Mouse (Mus musculus): ENCODE measurements around the gene Nhlrc2. TPM values are rescaled to one million over a fixed set of nuclear protein-coding genes. Genes with fewer than 3 reads are reported as not detected.

Gene Nhlrc2
- polyA plus RNA-seq, 1 experiment from 2014 or later = 15.0 TPM

DNA sequence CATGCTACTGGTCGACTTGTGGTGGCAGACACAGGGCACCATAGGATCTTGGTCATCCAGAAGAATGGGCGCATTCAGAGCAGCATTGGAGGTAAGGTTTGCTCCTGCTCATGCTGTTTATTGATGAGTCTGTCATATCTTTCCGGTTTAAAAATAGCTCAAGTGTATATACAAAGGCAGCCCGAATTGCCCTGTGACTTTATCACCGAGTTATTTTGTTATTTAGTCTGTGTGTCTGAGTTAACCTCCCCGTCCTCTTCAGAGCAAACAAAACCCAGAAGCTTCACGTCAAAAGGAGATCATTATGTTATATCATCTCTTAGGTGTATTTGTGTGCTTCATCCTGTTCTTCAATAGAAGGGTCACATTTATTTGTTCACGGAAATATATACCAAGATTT, 22.7 kb downstream of the Nhlrc2 start:
- H3K4me2 ChIP-seq (replicated peaks) = no peak overlapping the region
- H3K4me3 ChIP-seq = no peak overlapping the region
- H3K36me3 ChIP-seq = 0 out of 2 replicates have a peak, but pooled peaks cover 7% of the 10 kb centered on the region
- no peaks in the 10 kb centered on the region for H3K27me3 ChIP-seq
- ATAC-seq (ENCODE audit: low FRiP score) = no peak
- 97% methylated on average over 8 of the region's 8 CpGs for WGBS
- no peak overlapping the region for H3K27ac ChIP-seq
- no peak overlapping the region for H3K9ac ChIP-seq
- no peaks in the 10 kb centered on the region for H3K9me3 ChIP-seq (replicated peaks)
- peaks cover 3% of the 10 kb centered on the region; the same call in 1 of the 2 replicates for H3K4me1 ChIP-seq

DNA sequence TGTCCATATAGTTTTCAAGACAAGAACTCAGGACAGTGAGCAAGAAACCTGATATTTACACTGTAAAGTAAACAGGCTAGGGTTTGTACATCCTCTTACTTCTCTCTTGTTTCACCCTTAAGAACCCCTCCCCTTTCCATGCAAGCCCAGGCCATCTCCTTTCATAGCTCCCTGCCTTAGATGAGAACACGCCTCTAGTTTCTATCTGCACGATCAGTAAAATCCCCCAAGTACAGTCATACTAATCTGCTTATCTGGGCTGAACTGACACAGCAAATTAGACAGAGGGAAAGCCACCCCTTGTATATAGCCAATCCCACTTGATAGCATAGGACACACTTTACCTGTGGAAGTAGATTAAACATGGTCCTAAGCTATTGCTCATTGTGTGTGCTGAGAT, 23.2 kb downstream of the Nhlrc2 start:
- Histone ChIP-seq H3K36me3 (peaks cover 11% of the 10 kb centered on the region; the same call in 1 of the 2 replicates), H3K4me3 (no peak overlapping the region), H3K27me3 (no peaks in the 10 kb centered on the region), H3K4me1 (peaks cover 3% of the 10 kb centered on the region; the same call in 1 of the 2 replicates), H3K9me3 (replicated peaks) (no peaks in the 10 kb centered on the region), H3K9ac (no peak overlapping the region), H3K27ac (no peak overlapping the region), H3K4me2 (replicated peaks) (no peak overlapping the region)
- 85% methylated on average over 2 of the region's 2 CpGs for WGBS
- ATAC-seq (ENCODE audit: low FRiP score) = no peak

DNA sequence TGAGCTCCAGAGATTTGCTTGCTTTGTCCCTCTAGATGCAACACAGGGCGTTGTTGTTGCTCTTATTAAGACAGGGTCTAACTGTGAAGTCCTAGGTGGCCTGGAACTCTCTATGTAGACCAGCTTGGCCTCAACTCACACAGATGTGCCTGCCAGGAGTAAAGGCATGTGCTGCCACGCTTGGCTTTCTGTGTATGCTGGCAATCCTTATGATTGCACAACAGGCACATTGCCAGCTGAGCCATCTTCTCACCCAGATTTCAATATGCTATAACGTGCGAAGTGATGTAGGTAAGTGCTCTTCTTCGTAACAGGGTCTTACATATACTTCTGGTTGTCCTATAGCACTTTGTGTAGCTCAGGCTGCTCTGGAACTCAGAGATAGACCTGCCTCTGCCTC, 23.9 kb downstream of the Nhlrc2 start:
- no peak overlapping the region for H3K9ac ChIP-seq
- peaks cover under 1% of the 10 kb centered on the region; the same call in 1 of the 2 replicates for H3K4me1 ChIP-seq
- H3K9me3 ChIP-seq (replicated peaks) = no peaks in the 10 kb centered on the region
- no peaks in the 10 kb centered on the region for H3K27me3 ChIP-seq
- WGBS = 96% methylated on average over 5 of the region's 5 CpGs
- no peak overlapping the region for H3K4me3 ChIP-seq
- ATAC-seq (ENCODE audit: low FRiP score) = no peak
- no peak overlapping the region for H3K27ac ChIP-seq
- peaks cover 11% of the 10 kb centered on the region; the same call in 1 of the 2 replicates for H3K36me3 ChIP-seq
- no peak overlapping the region for H3K4me2 ChIP-seq (replicated peaks)

DNA sequence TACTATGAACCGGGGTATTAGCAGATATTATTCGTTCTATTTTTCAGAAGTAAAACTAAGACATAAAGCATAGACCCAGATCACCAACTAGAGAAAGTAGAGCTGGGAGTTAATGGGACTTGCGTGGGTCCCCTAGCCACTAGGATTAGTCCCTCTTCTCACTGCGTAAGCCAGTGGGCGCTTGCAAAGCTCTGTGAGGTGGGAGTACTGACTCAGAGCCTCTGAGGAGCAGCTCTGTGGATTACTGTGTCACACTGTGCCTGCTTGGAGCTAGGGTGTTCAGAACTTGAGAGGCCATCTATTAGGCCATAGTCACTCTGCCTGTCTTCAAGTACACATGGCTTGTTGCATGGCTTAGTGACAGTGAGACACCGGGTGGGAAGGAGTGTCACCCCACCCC, 25.1 kb downstream of the Nhlrc2 start:
- WGBS = 97% methylated on average over 6 of the region's 6 CpGs

DNA sequence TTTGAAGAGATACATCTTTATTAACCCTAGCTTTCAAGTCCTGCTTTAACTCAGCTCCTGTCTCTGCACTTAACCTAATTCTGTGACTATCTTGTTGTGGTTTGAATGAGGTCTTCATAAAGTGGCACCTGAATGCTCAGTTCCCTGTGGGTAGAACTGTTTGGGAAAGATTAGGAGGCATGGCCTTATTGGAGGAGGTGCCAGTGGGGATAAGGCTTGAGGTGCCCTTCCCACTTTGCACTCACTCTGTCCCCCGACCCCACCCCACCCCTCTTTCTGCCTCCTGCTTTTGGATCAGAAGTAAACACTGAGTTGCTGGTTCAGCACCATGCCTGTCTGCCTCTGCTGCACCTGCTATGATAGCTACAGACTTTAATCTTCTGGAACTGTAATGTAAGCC, 29.7 kb downstream of the Nhlrc2 start:
- Histone ChIP-seq H3K27ac (no peak overlapping the region), H3K9me3 (replicated peaks) (no peaks in the 10 kb centered on the region), H3K27me3 (no peaks in the 10 kb centered on the region), H3K9ac (no peak overlapping the region), H3K4me1 (no peaks in the 10 kb centered on the region), H3K4me2 (replicated peaks) (no peak overlapping the region), H3K36me3 (peaks cover 22% of the 10 kb centered on the region), H3K4me3 (no peak overlapping the region)
- ATAC-seq (ENCODE audit: low FRiP score) = no peak
- 85% methylated on average over 1 of the region's 1 CpGs for whole genome bisulfite sequencing

More for the DNA sequence above, 25.1 kb downstream of the Nhlrc2 start:
- H3K27ac ChIP-seq = no peak overlapping the region
- peaks cover 19% of the 10 kb centered on the region for H3K36me3 ChIP-seq
- H3K4me3 ChIP-seq = no peak overlapping the region
- no peak overlapping the region for H3K9ac ChIP-seq
- no peaks in the 10 kb centered on the region for H3K4me1 ChIP-seq
- ATAC-seq (ENCODE audit: low FRiP score) = no peak
- H3K27me3 ChIP-seq = no peaks in the 10 kb centered on the region
- no peak overlapping the region for H3K4me2 ChIP-seq (replicated peaks)
- H3K9me3 ChIP-seq (replicated peaks) = no peaks in the 10 kb centered on the region

DNA sequence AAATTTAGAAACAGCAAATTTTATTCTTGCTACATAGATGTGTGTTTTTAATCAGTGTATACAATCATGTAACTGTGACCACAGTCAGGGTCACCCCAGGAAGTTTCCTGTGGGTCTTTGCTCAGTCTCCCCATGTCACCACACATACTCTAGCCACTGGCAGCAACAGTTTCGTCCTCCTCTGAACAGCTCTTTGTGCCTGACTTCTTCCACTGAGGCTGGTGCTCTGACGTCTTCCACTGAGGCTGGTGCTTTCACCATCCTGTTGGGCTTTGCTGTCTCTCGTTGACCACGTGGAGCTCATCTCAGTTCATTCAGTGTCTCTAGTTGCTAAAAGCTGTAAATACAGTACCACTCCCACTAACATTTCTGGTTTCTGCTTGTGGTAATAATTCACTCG, 33.9 kb downstream of the Nhlrc2 start:
- no peaks in the 10 kb centered on the region for H3K4me1 ChIP-seq
- H3K4me3 ChIP-seq = no peak overlapping the region
- H3K9ac ChIP-seq = no peak overlapping the region
- no peak overlapping the region for H3K4me2 ChIP-seq (replicated peaks)
- no peaks in the 10 kb centered on the region for H3K9me3 ChIP-seq (replicated peaks)
- no peaks in the 10 kb centered on the region for H3K27me3 ChIP-seq
- H3K27ac ChIP-seq = no peak overlapping the region
- peaks cover 18% of the 10 kb centered on the region for H3K36me3 ChIP-seq
- no peak for ATAC-seq (ENCODE audit: low FRiP score)
- 90% methylated on average over 5 of the region's 5 CpGs for WGBS

DNA sequence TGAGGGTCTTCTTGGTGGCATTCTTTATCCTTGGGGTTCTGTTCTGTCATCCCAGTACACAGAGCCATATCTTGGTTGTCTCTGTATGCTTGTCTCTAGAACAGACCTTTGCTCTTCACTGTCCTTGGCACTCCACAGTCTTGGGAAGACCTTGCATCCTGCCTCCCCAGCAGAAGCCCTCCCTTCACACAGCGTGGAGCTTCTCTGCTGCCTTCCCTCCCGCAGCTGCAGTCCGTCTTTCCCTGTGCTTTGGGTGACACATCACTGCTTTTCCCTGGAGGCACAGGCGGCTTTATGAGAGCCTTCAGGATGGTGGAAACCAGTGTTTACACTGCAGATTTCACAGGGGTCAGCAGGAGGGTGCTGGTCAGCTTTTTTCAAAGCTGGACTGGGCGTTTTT, 35.7 kb downstream of the Nhlrc2 start:
- WGBS = 79% methylated on average over 5 of the region's 5 CpGs
- H3K36me3 ChIP-seq = peaks cover 21% of the 10 kb centered on the region
- no peak overlapping the region for H3K27ac ChIP-seq
- no peaks in the 10 kb centered on the region for H3K4me1 ChIP-seq
- no peak overlapping the region for H3K4me2 ChIP-seq (replicated peaks)
- no peak overlapping the region for H3K9ac ChIP-seq
- H3K9me3 ChIP-seq (replicated peaks) = no peaks in the 10 kb centered on the region
- no peaks in the 10 kb centered on the region for H3K27me3 ChIP-seq
- H3K4me3 ChIP-seq = no peak overlapping the region
- ATAC-seq (ENCODE audit: low FRiP score) = no peak

DNA sequence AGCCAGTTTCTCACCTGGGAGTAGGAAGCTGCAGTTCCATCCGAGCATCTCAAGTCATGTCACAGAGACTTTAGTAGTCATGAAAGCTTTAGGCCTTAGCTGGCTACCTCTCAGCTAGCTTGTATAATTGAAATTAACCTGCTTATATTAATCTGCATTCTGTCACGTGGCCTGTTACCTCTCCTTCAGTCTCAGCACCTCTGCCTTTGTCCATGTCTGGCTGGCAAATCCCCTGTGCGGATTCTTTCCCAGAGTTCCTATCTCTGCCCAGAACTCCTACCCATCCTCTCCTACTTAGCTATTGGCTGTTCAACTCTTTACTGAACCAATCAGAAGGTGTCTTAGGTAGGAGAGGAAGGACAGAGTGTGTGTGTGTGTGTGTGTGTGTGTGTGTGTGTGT, 36.2 kb downstream of the Nhlrc2 start:
- Histone ChIP-seq H3K27ac (no peak overlapping the region), H3K4me3 (no peak overlapping the region), H3K9me3 (replicated peaks) (no peaks in the 10 kb centered on the region), H3K27me3 (no peaks in the 10 kb centered on the region), H3K9ac (no peak overlapping the region), H3K36me3 (peaks cover 26% of the 10 kb centered on the region), H3K4me2 (replicated peaks) (no peak overlapping the region), H3K4me1 (no peaks in the 10 kb centered on the region)
- 93% methylated on average over 3 of the region's 3 CpGs for WGBS
- no peak for ATAC-seq (ENCODE audit: low FRiP score)

DNA sequence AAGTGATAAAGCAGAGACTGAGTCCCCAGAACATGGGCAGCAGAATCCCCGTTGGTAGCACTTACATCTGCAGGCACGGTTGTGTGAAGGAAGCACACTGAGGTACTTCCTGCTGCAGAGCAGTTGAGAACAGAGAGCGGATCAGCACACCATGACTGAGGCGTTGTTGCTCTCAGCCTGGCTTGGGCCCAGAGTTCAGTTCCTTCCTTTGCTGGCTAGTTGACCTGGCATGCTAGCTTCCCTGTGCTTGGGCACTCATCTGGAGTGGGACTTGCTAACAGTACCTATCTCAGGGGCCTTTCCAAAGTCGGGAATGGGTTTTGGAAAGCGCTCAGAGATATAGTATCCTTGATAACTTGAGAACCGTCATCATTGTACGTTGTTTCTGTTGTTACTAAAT, 38.3 kb downstream of the Nhlrc2 start:
- Histone ChIP-seq H3K27me3 (no peaks in the 10 kb centered on the region), H3K4me1 (no peaks in the 10 kb centered on the region), H3K4me2 (replicated peaks) (no peak overlapping the region), H3K9ac (no peak overlapping the region), H3K4me3 (no peak overlapping the region), H3K9me3 (replicated peaks) (no peaks in the 10 kb centered on the region), H3K36me3 (peaks cover 33% of the 10 kb centered on the region), H3K27ac (no peak overlapping the region)
- whole genome bisulfite sequencing = 90% methylated on average over 8 of the region's 8 CpGs
- ATAC-seq (ENCODE audit: low FRiP score) = no peak

DNA sequence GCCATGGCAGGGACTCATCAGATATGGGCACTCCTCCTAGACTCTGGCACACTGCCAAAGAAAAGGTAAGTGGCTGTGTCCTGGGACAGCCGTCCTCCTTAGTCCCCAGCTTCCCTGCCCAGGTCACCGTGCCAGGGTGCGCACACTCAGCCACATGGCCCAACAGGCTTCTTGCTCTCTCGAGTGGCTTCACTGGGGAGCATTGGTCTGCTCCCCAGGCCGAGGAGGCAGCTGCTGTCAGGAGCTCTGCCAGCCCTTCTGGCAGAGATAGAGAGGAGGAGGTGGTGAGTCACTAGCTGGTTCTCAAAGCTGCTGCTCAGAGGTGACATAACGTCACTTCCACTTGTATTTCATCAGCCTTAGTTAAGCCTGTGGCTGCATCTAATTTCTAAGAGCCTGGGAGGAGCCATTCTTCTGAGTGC, 40.2 kb downstream of the Nhlrc2 start:
- 89% methylated on average over 6 of the region's 6 CpGs for WGBS
- Histone ChIP-seq H3K9me3 (replicated peaks) (no peaks in the 10 kb centered on the region), H3K4me3 (no peak overlapping the region), H3K4me1 (no peaks in the 10 kb centered on the region), H3K36me3 (peaks cover 48% of the 10 kb centered on the region), H3K27ac (no peak overlapping the region), H3K4me2 (replicated peaks) (no peak overlapping the region), H3K27me3 (no peaks in the 10 kb centered on the region), H3K9ac (no peak overlapping the region)
- ATAC-seq (ENCODE audit: low FRiP score) = no peak

DNA sequence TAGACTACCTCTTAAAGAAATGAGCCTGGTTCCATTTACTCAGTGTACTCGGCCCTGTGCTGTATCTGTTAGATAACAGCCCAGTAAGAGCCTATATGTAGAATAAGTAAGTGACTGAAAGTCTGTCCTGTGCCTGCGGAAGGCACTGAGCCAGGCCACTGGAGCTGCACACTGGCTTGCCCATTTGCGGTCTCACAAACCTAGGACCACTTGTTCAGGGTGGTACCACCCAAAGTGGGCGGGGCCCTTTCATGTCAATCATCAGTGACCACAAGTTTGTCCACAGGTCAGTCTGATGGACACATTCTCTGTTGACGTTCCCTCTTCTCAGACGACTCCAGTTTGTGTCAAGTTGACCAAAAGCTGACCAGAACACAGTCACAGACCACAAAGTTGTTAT, 40.9 kb downstream of the Nhlrc2 start:
- no peaks in the 10 kb centered on the region for H3K9me3 ChIP-seq (replicated peaks)
- no peaks in the 10 kb centered on the region for H3K4me1 ChIP-seq
- ATAC-seq (ENCODE audit: low FRiP score) = no peak
- no peak overlapping the region for H3K27ac ChIP-seq
- H3K27me3 ChIP-seq = no peaks in the 10 kb centered on the region
- H3K4me3 ChIP-seq = no peak overlapping the region
- no peak overlapping the region for H3K9ac ChIP-seq
- no peak overlapping the region for H3K4me2 ChIP-seq (replicated peaks)
- peaks cover 54% of the 10 kb centered on the region for H3K36me3 ChIP-seq
- 94% methylated on average over 6 of the region's 6 CpGs for WGBS

DNA sequence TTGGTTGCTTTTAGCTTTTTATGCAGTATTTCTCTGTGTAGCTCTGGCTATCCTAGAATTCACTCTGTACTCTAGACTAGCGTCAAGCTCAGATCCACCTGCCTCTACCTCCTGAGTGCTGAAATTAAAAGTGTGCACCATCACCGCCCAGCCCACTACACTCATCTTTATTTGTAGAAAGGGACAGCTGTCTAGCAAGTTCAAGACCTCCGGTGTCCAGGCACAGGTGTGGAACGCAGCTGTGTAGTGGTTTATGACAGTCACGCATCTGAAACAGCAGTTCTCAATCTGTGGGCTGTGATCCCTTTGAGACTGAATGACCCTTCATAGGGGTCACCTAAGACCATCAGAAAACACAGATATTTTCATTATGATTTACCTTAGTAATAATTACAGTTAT, 41.4 kb downstream of the Nhlrc2 start:
- ATAC-seq (ENCODE audit: low FRiP score) = no peak
- Histone ChIP-seq H3K27me3 (no peaks in the 10 kb centered on the region), H3K27ac (no peak overlapping the region), H3K4me2 (replicated peaks) (no peak overlapping the region), H3K4me3 (no peak overlapping the region), H3K36me3 (peaks cover 58% of the 10 kb centered on the region), H3K4me1 (no peaks in the 10 kb centered on the region), H3K9ac (no peak overlapping the region), H3K9me3 (replicated peaks) (no peaks in the 10 kb centered on the region)
- 95% methylated on average over 5 of the region's 5 CpGs for WGBS

DNA sequence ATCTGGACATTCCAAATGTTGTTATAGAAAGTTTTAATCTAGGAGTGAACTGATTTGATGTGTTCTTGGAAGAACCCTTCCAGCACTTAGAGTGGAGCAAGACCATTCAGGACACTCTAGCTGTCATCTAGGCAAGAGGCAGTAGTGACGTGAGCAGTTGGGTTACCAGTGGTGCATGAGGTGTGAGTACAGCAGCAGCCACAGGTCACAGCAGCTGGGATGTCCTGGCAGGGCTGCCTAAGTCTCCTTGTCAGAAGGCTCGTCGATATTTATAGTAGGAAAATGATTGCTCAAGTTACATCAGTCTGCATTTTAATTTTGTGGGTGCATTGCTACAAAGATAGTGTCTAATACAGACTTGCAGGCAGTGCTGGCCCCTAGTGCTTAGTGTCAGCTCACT, 42.2 kb downstream of the Nhlrc2 start:
- Histone ChIP-seq H3K4me1 (no peaks in the 10 kb centered on the region), H3K4me2 (replicated peaks) (no peak overlapping the region), H3K4me3 (no peak overlapping the region), H3K36me3 (peaks cover 65% of the 10 kb centered on the region), H3K9me3 (replicated peaks) (no peaks in the 10 kb centered on the region), H3K27me3 (no peaks in the 10 kb centered on the region), H3K27ac (no peak overlapping the region), H3K9ac (no peak overlapping the region)
- WGBS = 97% methylated on average over 3 of the region's 3 CpGs
- ATAC-seq (ENCODE audit: low FRiP score) = no peak
